Mouse (Mus musculus) stomach, postnatal 0 days (tissue): ENCODE measurements around the gene Ubtf.

Experiments
- CTCF ChIP-seq: IDR thresholded peaks from 2 replicates; pipeline ENCODE4 v1.5.1; 2016; ENCODE audit warnings: antibody characterized with exemption, low read depth, mild to moderate bottlenecking, moderate library complexity
- EP300 ChIP-seq: optimal IDR thresholded peaks from 2 replicates; pipeline ENCODE3; 2016; ENCODE audit warnings: antibody characterized with exemption

DNA sequence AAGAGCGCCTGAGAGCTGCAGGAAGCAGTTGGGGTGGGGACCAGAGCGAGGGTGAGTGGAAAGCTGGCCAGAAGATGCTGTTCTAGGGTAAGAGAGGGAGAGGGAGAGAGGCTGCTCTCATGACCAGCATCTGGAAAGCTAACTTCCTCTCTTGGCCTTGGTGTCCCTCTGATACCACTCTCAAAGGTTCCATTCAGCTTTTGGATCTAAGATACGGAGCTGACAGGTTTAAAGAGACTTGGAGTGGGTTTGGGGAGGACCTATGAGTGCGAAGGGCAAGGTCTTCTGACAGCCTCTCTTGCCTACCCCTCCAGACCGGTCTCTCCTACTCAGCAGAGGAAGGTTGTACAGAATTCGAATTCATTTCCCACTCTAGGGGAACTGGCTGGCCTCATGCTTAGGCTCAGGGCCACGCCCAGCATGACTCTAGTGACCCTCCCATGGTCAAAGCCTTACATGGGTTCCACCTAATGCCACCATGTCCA lies 28.6 kb upstream of the Ubtf start:
- TF ChIP-seq CTCF (no peak), EP300 (no peak)
